35 mouse cellular contexts compared by ENCODE assay signal in genomic region chr8:60449296-60449695, GRCm38 (mm10). TPM values are rescaled to one million over a fixed set of nuclear protein-coding genes. Genes with fewer than 3 reads are reported as not detected.
"Had no signal": no experiment of that assay in that cellular context is flagged by ENCODE, and none has a peak within 500 bp of the region (broad histone marks: within the 10 kb centered on the region; RNA-seq: fewer than 3 reads in every experiment).

No protein-coding gene starts in this region.

- DNase-seq: cerebellum, adult 2 months; cerebellum, adult 8-10 months; cerebellum, adult 9-10 months; cerebellum, adult 9-11 months; cerebellum, postnatal 10 days; cerebellum, postnatal 14 days; cerebellum, postnatal 25 days; cerebellum, postnatal 36 days; embryo, embryonic 11 days; forebrain, postnatal 0 days; gastrocnemius, adult 2 months; gastrocnemius, postnatal 10 days; gastrocnemius, postnatal 14 days; gastrocnemius, postnatal 25 days; gastrocnemius, postnatal 36 days; heart, adult 11 months; heart, adult 18-20 months; heart, adult 2 months had no signal

- H3K9ac ChIP-seq: embryonic facial prominence, embryonic 12.5 days; embryonic facial prominence, embryonic 13.5 days; embryonic facial prominence, embryonic 15.5 days; forebrain, embryonic 12.5 days; forebrain, embryonic 13.5 days; forebrain, embryonic 15.5 days; forebrain, postnatal 0 days had no signal

- ATAC-seq: forebrain, embryonic 13.5 days; forebrain, embryonic 14.5 days; forebrain, embryonic 15.5 days; forebrain, embryonic 16.5 days; forebrain, postnatal 0 days had no signal

- H3K4me3 ChIP-seq: embryonic facial prominence, embryonic 10.5 days; embryonic facial prominence, embryonic 12.5 days; embryonic facial prominence, embryonic 13.5 days; embryonic facial prominence, embryonic 15.5 days; erythroblast, embryonic 14.5 days; forebrain, embryonic 10.5 days; forebrain, embryonic 12.5 days; forebrain, embryonic 13.5 days; forebrain, embryonic 15.5 days; gastrocnemius, adult 2 months; heart, adult 2 months had no signal

- H3K27me3 ChIP-seq: embryonic facial prominence, embryonic 12.5 days; embryonic facial prominence, embryonic 13.5 days; embryonic facial prominence, embryonic 15.5 days; forebrain, embryonic 12.5 days; forebrain, embryonic 13.5 days; forebrain, embryonic 15.5 days had no signal

- H3K27ac ChIP-seq: embryonic facial prominence, embryonic 10.5 days; embryonic facial prominence, embryonic 12.5 days; embryonic facial prominence, embryonic 13.5 days; embryonic facial prominence, embryonic 15.5 days; forebrain, embryonic 10.5 days; forebrain, embryonic 12.5 days; forebrain, embryonic 13.5 days; forebrain, embryonic 15.5 days; gastrocnemius, adult 2 months; heart, adult 2 months had no signal

- H3K4me1 ChIP-seq: embryonic facial prominence, embryonic 10.5 days; embryonic facial prominence, embryonic 12.5 days; embryonic facial prominence, embryonic 13.5 days; embryonic facial prominence, embryonic 15.5 days; forebrain, embryonic 10.5 days; forebrain, embryonic 12.5 days; forebrain, embryonic 13.5 days; forebrain, embryonic 15.5 days had no signal

- H3K36me3 ChIP-seq: embryonic facial prominence, embryonic 10.5 days; embryonic facial prominence, embryonic 12.5 days; embryonic facial prominence, embryonic 13.5 days; embryonic facial prominence, embryonic 15.5 days; forebrain, embryonic 10.5 days; forebrain, embryonic 12.5 days; forebrain, embryonic 15.5 days had no signal

- H3K9me3 ChIP-seq: embryonic facial prominence, embryonic 10.5 days; embryonic facial prominence, embryonic 12.5 days; embryonic facial prominence, embryonic 13.5 days; embryonic facial prominence, embryonic 15.5 days; forebrain, embryonic 10.5 days; forebrain, embryonic 12.5 days; forebrain, embryonic 13.5 days; forebrain, embryonic 15.5 days had no signal

- H3K4me2 ChIP-seq: embryonic facial prominence, embryonic 12.5 days; embryonic facial prominence, embryonic 13.5 days; embryonic facial prominence, embryonic 15.5 days; forebrain, embryonic 12.5 days; forebrain, embryonic 13.5 days; forebrain, embryonic 15.5 days had no signal

RNA-seq across cellular contexts. Expression of gene Gm10283, which starts 53.7 kb away (rescaled TPM):
- polyA plus RNA-seq: cerebellum, adult 2 months; cortical plate, adult 2 months; embryonic facial prominence, embryonic 10.5 days; embryonic facial prominence, embryonic 11.5 days; embryonic facial prominence, embryonic 12.5 days; embryonic facial prominence, embryonic 13.5 days; embryonic facial prominence, embryonic 14.5 days; embryonic facial prominence, embryonic 15.5 days; erythroblast, embryonic 14.5 days; forebrain, embryonic 10.5 days; forebrain, embryonic 11.5 days; forebrain, embryonic 12.5 days; forebrain, embryonic 13.5 days; forebrain, embryonic 14.5 days; forebrain, embryonic 15.5 days; forebrain, embryonic 16.5 days; forebrain, postnatal 0 days; frontal cortex, adult 2 months; gonadal fat pad, adult 2 months; heart, adult 2 months had no signal

RNA-seq across cellular contexts. Expression of gene Aadat, which starts 56.4 kb away (rescaled TPM):
- polyA plus RNA-seq: erythroblast, embryonic 14.5 days; heart, adult 2 months had no signal
